ENCODE assay signal across 8 mouse cellular contexts in genomic region chr12:76095117-76096035, GRCm38 (mm10).
DNase-seq lines count a peak whose midpoint lies in the region; ATAC-seq and TF ChIP-seq lines count a peak whose summit lies in the region.

No protein-coding gene starts in this region.

- H3K27ac ChIP-seq in liver, adult 2 months (replicated peaks; ENCODE audit: insufficient read depth, low read depth, low read length), result no peak overlapping the region
- no peak overlapping the region for H3K27ac ChIP-seq in liver, postnatal 0 days (ENCODE audit: low read depth)
- no peak overlapping the region for H3K27ac ChIP-seq in intestine, postnatal 0 days (ENCODE audit: low read depth, low read length)

- H3K4me3 ChIP-seq in liver, adult 2 months (ENCODE audit: insufficient read depth, low read depth, low read length), result no peak overlapping the region
- no peak overlapping the region for H3K4me3 ChIP-seq in liver, postnatal 0 days (ENCODE audit: low read depth, low read length)
- no peak overlapping the region for H3K4me3 ChIP-seq in lung, adult 2 months (replicated peaks; ENCODE audit: extremely low read depth, low read depth, low read length)
- no peak overlapping the region for H3K4me3 ChIP-seq in intestine, postnatal 0 days (ENCODE audit: low read depth, low read length)

- H3K4me1 ChIP-seq in liver, adult 2 months (ENCODE audit: control insufficient read depth, insufficient read depth, low read length), result no peaks in the 10 kb centered on the region
- no peaks in the 10 kb centered on the region for H3K4me1 ChIP-seq in liver, postnatal 0 days (ENCODE audit: insufficient read depth)
- H3K4me1 ChIP-seq in lung, adult 2 months (ENCODE audit: control insufficient read depth, insufficient read depth, low read length), result no peaks in the 10 kb centered on the region
- no peaks in the 10 kb centered on the region for H3K4me1 ChIP-seq in intestine, postnatal 0 days (replicated peaks; ENCODE audit: control insufficient read depth, insufficient read depth, low read length)

- WGBS in liver, adult 2 months, result 87% methylated on average over 30 of the region's 30 CpGs
- WGBS in liver, postnatal 0 days (ENCODE audit: insufficient replicate concordance), result 70% methylated on average over 30 of the region's 30 CpGs
- 60% methylated on average over 30 of the region's 30 CpGs for WGBS in lung, adult 2 months
- 71% methylated on average over 30 of the region's 30 CpGs for WGBS in intestine, postnatal 0 days

- no peak for TF ChIP-seq EP300 in liver, postnatal 0 days (IDR thresholded peaks at IDR 0.05; ENCODE audit: low read depth)

- H3K36me3 ChIP-seq in liver, adult 2 months (ENCODE audit: control insufficient read depth, insufficient read depth, low read length), result peaks cover 12% of the 10 kb centered on the region
- peaks cover 18% of the 10 kb centered on the region for H3K36me3 ChIP-seq in liver, postnatal 0 days (replicated peaks; ENCODE audit: insufficient read depth, low read length)
- peaks cover 71% of the 10 kb centered on the region for H3K36me3 ChIP-seq in intestine, postnatal 0 days (ENCODE audit: control insufficient read depth, insufficient read depth)

- H3K9me3 ChIP-seq in liver, postnatal 0 days (ENCODE audit: low read length), result no peaks in the 10 kb centered on the region
- H3K9me3 ChIP-seq in intestine, postnatal 0 days (ENCODE audit: control insufficient read depth), result no peaks in the 10 kb centered on the region

- peak; percentile 42 for DNase-seq in cerebellum, adult 11-12 months
- no peak for DNase-seq in cerebellum, postnatal 36 days
- no peak for DNase-seq in liver, adult 2 months (ENCODE audit: extremely low read depth, low read depth, low spot score)
- DNase-seq in liver, postnatal 0 days, result no peak
- peak; percentile 33 for DNase-seq in lung, adult 2 months
- DNase-seq in thymus, postnatal 14 days, result peak; percentile 65

- TF ChIP-seq POLR2A in liver, adult 2 months (IDR thresholded peaks at IDR 0.05; ENCODE audit: extremely low read depth, insufficient read depth, low read length), result no peak
- TF ChIP-seq POLR2A in lung, adult 2 months (IDR thresholded peaks at IDR 0.05; ENCODE audit: borderline replicate concordance, extremely low read depth, low read depth, low read length), result no peak

- no peaks in the 10 kb centered on the region for H3K79me2 ChIP-seq in liver, adult 2 months (ENCODE audit: control insufficient read depth, insufficient read depth, low read length)

- no peak for TF ChIP-seq CTCF in liver, adult 2 months (IDR thresholded peaks at IDR 0.05; ENCODE audit: low read depth, low read length)
- TF ChIP-seq CTCF in liver, postnatal 0 days (IDR thresholded peaks at IDR 0.05; ENCODE audit: low read depth), result no peak
- TF ChIP-seq CTCF in lung, adult 2 months (IDR thresholded peaks at IDR 0.05; ENCODE audit: insufficient read depth, low read length), result no peak
- TF ChIP-seq CTCF in intestine, postnatal 0 days (IDR thresholded peaks at IDR 0.05; ENCODE audit: low read depth), result no peak

- ATAC-seq in liver, postnatal 0 days, result no peak
- no peak for ATAC-seq in intestine, postnatal 0 days
- no peak for ATAC-seq in activated CD4-positive, CD25-positive, alpha-beta regulatory T cell, adult 4 months

- no peak overlapping the region for H3K4me2 ChIP-seq in liver, postnatal 0 days (ENCODE audit: low read depth, low read length)
- no peak overlapping the region for H3K4me2 ChIP-seq in intestine, postnatal 0 days (replicated peaks; ENCODE audit: low read depth)

- H3K27me3 ChIP-seq in liver, adult 2 months (ENCODE audit: control insufficient read depth, insufficient read depth, low read length), result no peaks in the 10 kb centered on the region
- H3K27me3 ChIP-seq in liver, postnatal 0 days (ENCODE audit: insufficient read depth, low read length), result no peaks in the 10 kb centered on the region
- H3K27me3 ChIP-seq in intestine, postnatal 0 days (replicated peaks; ENCODE audit: control insufficient read depth, insufficient read depth, low read length), result no peaks in the 10 kb centered on the region

- peak overlapping the region; percentile 25; the same call in 1 of the 2 replicates for H3K9ac ChIP-seq in liver, adult 2 months (ENCODE audit: low read depth, low read length)
- H3K9ac ChIP-seq in liver, postnatal 0 days (replicated peaks), result no peak overlapping the region
- H3K9ac ChIP-seq in intestine, postnatal 0 days (ENCODE audit: low read depth, low read length), result no peak overlapping the region

Comparison
In these comparisons a context has a peak if more than half of its experiments do, and no peak if none do; other contexts are left out.
1. DNase-seq: peak in cerebellum, adult 11-12 months (single experiment), lung, adult 2 months (single experiment) and thymus, postnatal 14 days (single experiment); none in cerebellum, postnatal 36 days (0 of 2), liver, adult 2 months (single experiment) and liver, postnatal 0 days (single experiment).